Mouse (Mus musculus) thymus, adult 2 months (tissue): Measurements from ENCODE around the gene Ube2q2. TPM values are rescaled to one million over a fixed set of nuclear protein-coding genes. Genes with fewer than 3 reads are reported as not detected.

Experiments used
- DNase-seq: peaks from one replicate; pipeline ENCODE4 v3.0.0; 2021
- H3K27ac ChIP-seq: fragments of 200-500 bp; 2 replicates; pipeline ENCODE4 v1.5.1; 2012; ENCODE audit warnings: low read length, control low read depth; ENCODE audit not compliant: control insufficient read depth, insufficient read depth
- H3K27me3 ChIP-seq: fragments of 200-500 bp; 2 replicates; pipeline ENCODE4 v1.6.1; 2012; ENCODE audit warnings: mild to moderate bottlenecking, low read length, moderate library complexity, mixed read lengths; ENCODE audit not compliant: control insufficient read depth, insufficient read depth
- H3K36me3 ChIP-seq: fragments of 200-500 bp; 2 replicates; pipeline ENCODE4 v1.6.1; 2012; ENCODE audit warnings: mild to moderate bottlenecking, low read length, moderate library complexity; ENCODE audit not compliant: control insufficient read depth, insufficient read depth
- H3K4me1 ChIP-seq: fragments of 200-500 bp; replicated peaks from 2 replicates; pipeline ENCODE4 v1.6.1; 2012; ENCODE audit warnings: low read length; ENCODE audit not compliant: control insufficient read depth, insufficient read depth
- H3K4me3 ChIP-seq: fragments of 200-500 bp; 2 replicates; pipeline ENCODE4 v1.5.1; 2012; ENCODE audit warnings: mild to moderate bottlenecking, low read length, control low read depth, moderate library complexity; ENCODE audit not compliant: control insufficient read depth, insufficient read depth
- CTCF ChIP-seq: fragments of 200-500 bp; IDR thresholded peaks from 2 replicates; pipeline ENCODE4 v1.5.1; 2012; ENCODE audit warnings: mild to moderate bottlenecking, control low read depth, low read length, moderate library complexity, borderline replicate concordance; ENCODE audit not compliant: control insufficient read depth, poor library complexity, insufficient read depth; ENCODE audit errors: extremely low read depth
- POLR2A ChIP-seq: fragments of 200-500 bp; IDR thresholded peaks from 2 replicates; pipeline ENCODE4 v1.6.1; 2012; ENCODE audit warnings: mild to moderate bottlenecking, low read length, control low read depth, moderate library complexity; ENCODE audit not compliant: control insufficient read depth, poor library complexity, insufficient read depth; ENCODE audit errors: extremely low read depth
- WGBS: fragments of 180-500 bp; shearing (Covaris S2); methylation state at CpG from one replicate; pipeline ENCODE4 v1.1.7; 2018; 5-methylcytosine and 5-hydroxymethylcytosine counted together
- polyA plus RNA-seq: library from polyadenylated mRNA; depleted of rRNA; stranded (reverse); fragments of >200 nt; gene quantifications from 2 replicates; pipeline ENCODE4 v1.2.3, GENCODE M21; 2012; rRNA removed

Ube2q2 gene
- polyA plus RNA-seq, 1 experiment, result 9.7 TPM

GRCm38 (mm10) chr9:55255604-55256003 is 107.0 kb downstream of the Ube2q2 start:
- Histone ChIP-seq H3K27ac (no peak overlapping the region), H3K4me3 (no peak overlapping the region), H3K4me1 (no peaks in the 10 kb centered on the region), H3K27me3 (no peaks in the 10 kb centered on the region), H3K36me3 (no peaks in the 10 kb centered on the region)
- WGBS, result 71% methylated on average over 4 of the region's 4 CpGs
- TF ChIP-seq POLR2A (no peak), CTCF (no peak)
- DNase-seq, result no peak

GRCm38 (mm10) chr9:55257105-55257504 is 108.5 kb downstream of the Ube2q2 start:
- Histone ChIP-seq H3K4me1 (no peaks in the 10 kb centered on the region), H3K4me3 (no peak overlapping the region), H3K36me3 (no peaks in the 10 kb centered on the region), H3K27ac (no peak overlapping the region), H3K27me3 (no peaks in the 10 kb centered on the region)
- no peak for DNase-seq
- TF ChIP-seq CTCF (no peak), POLR2A (no peak)
- 96% methylated on average over 2 of the region's 2 CpGs for WGBS

Other genes with a start within 250 kb of the Ube2q2 start
- gene Hykk, start 231.6 kb upstream of the Ube2q2 start, polyA plus RNA-seq, result 0.17 and 0.22 TPM in 2 replicates
- gene Psma4, start 198.1 kb upstream of the Ube2q2 start, polyA plus RNA-seq, result 75.5 and 92.4 TPM in 2 replicates
- gene AY074887, start 197.9 kb upstream of the Ube2q2 start, polyA plus RNA-seq, result not detected in 2 replicates
- 0.13 and 0.14 TPM in 2 replicates for gene Chrna5, start 168.0 kb upstream of the Ube2q2 start, polyA plus RNA-seq
- gene Chrna3, start 122.3 kb upstream of the Ube2q2 start, polyA plus RNA-seq, result 0.09 TPM in 2 replicates
- gene Chrnb4, start 100.1 kb upstream of the Ube2q2 start, polyA plus RNA-seq, result 0.39 and 0.57 TPM in 2 replicates
- gene Fbxo22, start 60.1 kb downstream of the Ube2q2 start, polyA plus RNA-seq, result 10.8 and 12.2 TPM in 2 replicates
- 6.3 and 7.3 TPM in 2 replicates for gene Nrg4, start 178.0 kb downstream of the Ube2q2 start, polyA plus RNA-seq
- gene Tmem266, start 178.1 kb downstream of the Ube2q2 start, polyA plus RNA-seq, result 0.56 and 1.00 TPM in 2 replicates